Mouse (Mus musculus) monocyte, adult 2 months (primary cell): ENCODE results near the gene 1700029H14Rik.

ENCODE experiments used
- DNase-seq, 2 experiments: peaks; one replicate each; pipeline ENCODE4 v3.0.0; 2022; ENCODE audit warnings: low spot score in 2 of 2, low read depth in 1 of 2

The 1700029H14Rik gene

DNA sequence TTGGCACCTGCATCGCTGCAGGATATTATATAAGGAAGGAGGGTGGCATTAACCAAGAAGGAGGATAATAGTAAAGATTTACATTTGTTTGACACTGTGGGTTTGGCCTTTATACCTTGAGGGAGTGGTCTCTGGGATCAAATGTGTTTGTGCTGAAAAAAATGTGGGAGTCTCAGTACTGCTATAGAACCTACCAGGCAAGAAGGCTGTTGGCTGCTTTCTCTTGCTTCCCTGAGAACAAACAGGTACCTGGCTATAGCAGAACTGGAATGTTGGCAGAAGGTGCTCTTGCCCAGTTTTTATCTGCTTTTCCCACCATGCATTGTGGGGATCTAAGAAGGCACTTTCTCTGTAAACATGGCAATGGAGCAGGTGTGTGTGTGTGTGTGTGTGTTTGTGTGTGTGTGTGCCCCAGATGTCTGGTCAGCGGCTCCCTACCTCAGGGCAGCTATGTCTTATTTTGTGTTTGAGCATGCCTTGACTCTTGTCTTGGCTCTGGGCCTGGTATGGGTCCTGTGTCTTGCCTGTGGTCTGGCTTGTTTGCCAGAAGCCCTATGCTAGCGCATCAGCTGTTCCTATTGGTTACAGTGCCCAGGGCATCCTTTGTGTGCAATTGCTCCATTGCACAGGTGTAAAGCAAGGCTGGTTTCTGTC lies 54.9 kb downstream of the 1700029H14Rik start:
- DNase-seq, result no peak

DNA sequence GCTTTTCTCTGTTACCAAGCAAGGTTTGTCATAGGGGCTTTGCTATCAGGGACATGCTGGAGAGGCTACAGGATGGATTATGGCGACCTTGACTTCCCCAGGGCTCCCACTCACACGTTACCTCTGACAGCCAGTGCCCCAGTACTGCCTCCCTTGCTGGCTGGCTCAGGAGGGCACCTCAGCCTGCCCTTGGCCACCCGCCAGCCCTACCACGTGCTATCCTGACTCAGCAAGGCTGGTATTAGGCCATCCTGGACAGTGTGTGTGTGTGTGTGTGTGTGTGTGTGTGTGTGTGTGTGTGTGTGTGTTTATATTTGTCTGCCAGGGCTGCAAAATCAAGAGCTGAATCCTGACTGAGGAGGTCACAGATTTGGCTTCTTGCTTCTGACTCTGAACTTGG lies 55.4 kb downstream of the 1700029H14Rik start:
- DNase-seq, result no peak

- DNase-seq, result no peak
These were observed 57.2 kb downstream of the 1700029H14Rik start for GRCm38 (mm10) chr8:13504894-13505674.

DNA sequence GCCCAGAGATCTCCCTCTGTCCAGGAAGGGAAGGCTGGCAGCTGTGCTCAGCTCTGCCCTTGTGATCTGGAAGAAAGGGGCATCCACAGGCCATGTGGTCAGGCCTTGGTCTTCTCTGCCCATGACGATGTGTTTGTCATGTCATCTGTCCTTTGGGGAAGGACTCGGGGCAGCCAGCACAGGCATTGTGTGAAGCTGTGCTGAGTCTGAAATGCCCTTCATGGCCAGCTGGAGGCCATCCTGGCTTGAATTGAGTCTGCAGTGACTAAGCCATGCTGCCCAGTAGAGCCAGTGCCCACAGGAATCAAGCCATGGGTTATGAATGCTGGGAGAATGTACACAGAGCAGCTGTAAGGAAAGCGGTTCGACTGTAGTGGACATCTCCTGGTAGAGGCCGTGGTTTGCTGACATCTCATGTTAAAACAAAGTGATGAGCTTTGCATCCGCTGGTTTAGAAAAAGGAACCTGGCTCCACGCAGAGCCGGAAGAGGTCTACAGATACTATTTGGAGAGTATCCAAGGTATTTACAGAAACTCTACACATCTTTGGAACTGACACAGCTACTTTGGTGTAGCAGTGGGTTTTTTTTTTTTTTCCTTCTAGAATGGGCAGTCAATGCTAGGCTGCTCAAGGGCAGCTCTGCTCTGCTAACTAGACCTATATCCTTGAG lies 58.2 kb downstream of the 1700029H14Rik start:
- no peak for DNase-seq

DNA sequence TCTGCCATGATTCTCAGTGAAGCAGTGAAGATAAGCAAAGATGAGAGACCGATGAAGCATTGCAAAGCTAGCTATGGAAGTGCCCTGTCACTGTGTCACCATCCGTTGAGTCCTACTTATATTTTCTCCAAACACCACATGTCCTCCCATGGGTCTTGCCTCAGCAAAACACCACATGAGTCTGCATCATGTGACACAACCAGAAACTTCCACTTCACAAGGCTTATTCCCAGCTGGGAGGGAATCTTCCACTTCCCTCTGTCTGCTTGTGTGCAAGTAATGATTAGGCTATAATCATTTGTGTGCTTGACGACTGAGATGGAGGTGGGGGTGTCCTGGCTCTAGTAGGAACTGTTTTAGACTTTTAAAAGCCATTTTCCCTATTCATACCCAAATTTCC lies 61.0 kb downstream of the 1700029H14Rik start:
- DNase-seq, result no peak
